Mouse (Mus musculus): ENCODE measurements around the gene Tbc1d22b.

DNA sequence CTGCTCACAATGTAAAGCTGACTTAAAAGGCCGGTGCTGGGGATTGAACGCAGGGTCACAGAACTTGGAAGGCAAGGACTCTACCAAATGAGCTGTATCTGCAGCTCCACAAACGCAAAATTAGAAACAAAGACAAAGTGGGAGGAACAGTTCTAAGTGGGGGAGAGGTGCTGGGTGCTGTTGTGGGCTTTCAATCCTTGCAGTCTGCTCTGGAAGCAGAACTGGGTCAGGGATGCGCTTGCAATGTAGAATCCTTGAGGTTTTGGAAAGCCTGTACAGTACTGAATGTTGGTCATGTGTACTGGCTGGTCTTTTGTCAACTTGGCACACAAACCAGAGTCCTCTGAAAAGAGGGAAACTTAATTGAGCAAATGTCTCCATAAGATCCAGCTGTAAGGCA, 66.0 kb downstream of the Tbc1d22b start:
- TF ChIP-seq CTCF (IDR thresholded peaks at IDR 0.05; ENCODE audit: control insufficient read depth, insufficient read depth, insufficient replicate concordance, low read depth, low read length) (no peak), POLR2A (IDR thresholded peaks at IDR 0.05; ENCODE audit: control insufficient read depth, low read depth, low read length) (no peak)

Measured in testis, adult 2 months (tissue).